Mouse (Mus musculus): Measurements from ENCODE around the gene Recql. TPM values are rescaled to one million over a fixed set of nuclear protein-coding genes. Genes with fewer than 3 reads are reported as not detected.

Recql gene
- polyA plus RNA-seq, 1 experiment from 2014 or later = 27.9 TPM

GRCm38 (mm10) chr6:142347431-142348385, 39.2 kb downstream of the Recql start:
- WGBS = 85% methylated on average over 11 of the region's 11 CpGs
- Histone ChIP-seq H3K27ac (ENCODE audit: low read depth, low read length) (no peak overlapping the region), H3K4me1 (ENCODE audit: control insufficient read depth, insufficient read depth, low read length) (peaks cover 10% of the 10 kb centered on the region; the same call in 1 of the 2 replicates), H3K9me3 (ENCODE audit: control insufficient read depth, low read length) (no peaks in the 10 kb centered on the region), H3K4me3 (ENCODE audit: low read depth, low read length) (no peak overlapping the region), H3K27me3 (ENCODE audit: control insufficient read depth, insufficient read depth, low read length) (no peaks in the 10 kb centered on the region), H3K9ac (replicated peaks; ENCODE audit: low read depth, low read length) (no peak overlapping the region), H3K36me3 (ENCODE audit: control insufficient read depth, insufficient read depth, low read length) (peaks cover 17% of the 10 kb centered on the region), H3K4me2 (ENCODE audit: low read depth, low read length) (no peak overlapping the region)
- no peak for ATAC-seq (ENCODE audit: low read depth)

- Histone ChIP-seq H3K4me3 (ENCODE audit: low read depth, low read length) (peak overlapping the region; percentile 74), H3K4me2 (ENCODE audit: low read depth, low read length) (peak overlapping the region; percentile 59), H3K27ac (ENCODE audit: low read depth, low read length) (peak overlapping the region; percentile 72; the same call in 1 of the 2 replicates), H3K9ac (replicated peaks; ENCODE audit: low read depth, low read length) (peak overlapping the region; percentile 59), H3K36me3 (ENCODE audit: control insufficient read depth, insufficient read depth, low read length) (peaks cover 10% of the 10 kb centered on the region), H3K4me1 (ENCODE audit: control insufficient read depth, insufficient read depth, low read length) (peaks cover 10% of the 10 kb centered on the region; the same call in 1 of the 2 replicates), H3K9me3 (ENCODE audit: control insufficient read depth, low read length) (no peaks in the 10 kb centered on the region), H3K27me3 (ENCODE audit: control insufficient read depth, insufficient read depth, low read length) (no peaks in the 10 kb centered on the region)
- 60% methylated on average over 12 of the region's 12 CpGs for WGBS
- ATAC-seq (ENCODE audit: low read depth) = no peak; the same call in 1 of the 2 replicates
Observed at GRCm38 (mm10) chr6:142346181-142347110, 40.4 kb downstream of the Recql start.

- no peaks in the 10 kb centered on the region for H3K27me3 ChIP-seq (ENCODE audit: control insufficient read depth, insufficient read depth, low read length)
- no peaks in the 10 kb centered on the region for H3K9me3 ChIP-seq (ENCODE audit: control insufficient read depth, low read length)
- H3K4me1 ChIP-seq (ENCODE audit: control insufficient read depth, insufficient read depth, low read length) = peaks cover 10% of the 10 kb centered on the region; the same call in 1 of the 2 replicates
- H3K4me2 ChIP-seq (ENCODE audit: low read depth, low read length) = peak within 1 kb of the TSS; percentile 59
- WGBS = under 1% methylated on average over 48 of the region's 48 CpGs
- H3K4me3 ChIP-seq (ENCODE audit: low read depth, low read length) = peak within 1 kb of the TSS; percentile 74
- peak within 1 kb of the TSS; percentile 72 for H3K27ac ChIP-seq (ENCODE audit: low read depth, low read length)
- peak; percentile 96 for ATAC-seq (ENCODE audit: low read depth)
- peak within 1 kb of the TSS; percentile 59 for H3K9ac ChIP-seq (replicated peaks; ENCODE audit: low read depth, low read length)
- peaks cover 5% of the 10 kb centered on the region; the same call in 1 of the 2 replicates for H3K36me3 ChIP-seq (ENCODE audit: control insufficient read depth, insufficient read depth, low read length)
Observed at GRCm38 (mm10) chr6:142345440-142346038, 41.3 kb downstream of the Recql start, which contains the start of gene Pyroxd1. Gene Pyroxd1, plus strand, starts transcription at chr6:142345654.

- H3K4me1 ChIP-seq (ENCODE audit: control insufficient read depth, insufficient read depth, low read length) = peaks cover 10% of the 10 kb centered on the region; the same call in 1 of the 2 replicates
- no peaks in the 10 kb centered on the region for H3K36me3 ChIP-seq (ENCODE audit: control insufficient read depth, insufficient read depth, low read length)
- ATAC-seq (ENCODE audit: low read depth) = no peak
- H3K9ac ChIP-seq (replicated peaks; ENCODE audit: low read depth, low read length) = no peak overlapping the region
- H3K9me3 ChIP-seq (ENCODE audit: control insufficient read depth, low read length) = no peaks in the 10 kb centered on the region
- H3K27me3 ChIP-seq (ENCODE audit: control insufficient read depth, insufficient read depth, low read length) = no peaks in the 10 kb centered on the region
- H3K4me2 ChIP-seq (ENCODE audit: low read depth, low read length) = no peak overlapping the region
- H3K27ac ChIP-seq (ENCODE audit: low read depth, low read length) = no peak overlapping the region
- 84% methylated on average over 2 of the region's 2 CpGs for whole genome bisulfite sequencing
- H3K4me3 ChIP-seq (ENCODE audit: low read depth, low read length) = no peak overlapping the region
Observed at GRCm38 (mm10) chr6:142343561-142343960, 43.3 kb downstream of the Recql start.

GRCm38 (mm10) chr6:142339576-142339975, 47.3 kb downstream of the Recql start:
- WGBS = 62% methylated on average over 2 of the region's 2 CpGs

GRCm38 (mm10) chr6:142338961-142339360, 47.9 kb downstream of the Recql start:
- no peak for ATAC-seq (ENCODE audit: low read depth)

More at GRCm38 (mm10) chr6:142339576-142339975, 47.3 kb downstream of the Recql start:
- Histone ChIP-seq H3K9me3 (ENCODE audit: control insufficient read depth, low read length) (no peaks in the 10 kb centered on the region), H3K36me3 (ENCODE audit: control insufficient read depth, insufficient read depth, low read length) (no peaks in the 10 kb centered on the region), H3K27me3 (ENCODE audit: control insufficient read depth, insufficient read depth, low read length) (no peaks in the 10 kb centered on the region), H3K4me3 (ENCODE audit: low read depth, low read length) (no peak overlapping the region), H3K27ac (ENCODE audit: low read depth, low read length) (no peak overlapping the region), H3K9ac (replicated peaks; ENCODE audit: low read depth, low read length) (no peak overlapping the region), H3K4me1 (ENCODE audit: control insufficient read depth, insufficient read depth, low read length) (no peaks in the 10 kb centered on the region), H3K4me2 (ENCODE audit: low read depth, low read length) (no peak overlapping the region)
- no peak for ATAC-seq (ENCODE audit: low read depth)

GRCm38 (mm10) chr6:142329201-142329600, 57.7 kb downstream of the Recql start:
- ATAC-seq (ENCODE audit: low read depth) = no peak
- no peaks in the 10 kb centered on the region for H3K9me3 ChIP-seq (ENCODE audit: control insufficient read depth, low read length)
- H3K27ac ChIP-seq (ENCODE audit: low read depth, low read length) = no peak overlapping the region
- H3K4me1 ChIP-seq (ENCODE audit: control insufficient read depth, insufficient read depth, low read length) = no peaks in the 10 kb centered on the region
- H3K27me3 ChIP-seq (ENCODE audit: control insufficient read depth, insufficient read depth, low read length) = no peaks in the 10 kb centered on the region
- H3K4me3 ChIP-seq (ENCODE audit: low read depth, low read length) = no peak overlapping the region
- no peak overlapping the region for H3K9ac ChIP-seq (replicated peaks; ENCODE audit: low read depth, low read length)
- WGBS = 72% methylated on average over 1 of the region's 1 CpGs
- no peak overlapping the region for H3K4me2 ChIP-seq (ENCODE audit: low read depth, low read length)
- no peaks in the 10 kb centered on the region for H3K36me3 ChIP-seq (ENCODE audit: control insufficient read depth, insufficient read depth, low read length)

More at GRCm38 (mm10) chr6:142338961-142339360, 47.9 kb downstream of the Recql start:
- Histone ChIP-seq H3K27me3 (ENCODE audit: control insufficient read depth, insufficient read depth, low read length) (no peaks in the 10 kb centered on the region), H3K4me1 (ENCODE audit: control insufficient read depth, insufficient read depth, low read length) (no peaks in the 10 kb centered on the region), H3K36me3 (ENCODE audit: control insufficient read depth, insufficient read depth, low read length) (no peaks in the 10 kb centered on the region), H3K9me3 (ENCODE audit: control insufficient read depth, low read length) (no peaks in the 10 kb centered on the region), H3K27ac (ENCODE audit: low read depth, low read length) (no peak overlapping the region), H3K9ac (replicated peaks; ENCODE audit: low read depth, low read length) (no peak overlapping the region), H3K4me2 (ENCODE audit: low read depth, low read length) (no peak overlapping the region), H3K4me3 (ENCODE audit: low read depth, low read length) (no peak overlapping the region)
- WGBS = 72% methylated on average over 2 of the region's 2 CpGs

- Histone ChIP-seq H3K27ac (ENCODE audit: low read depth, low read length) (no peak overlapping the region), H3K36me3 (ENCODE audit: control insufficient read depth, insufficient read depth, low read length) (no peaks in the 10 kb centered on the region), H3K4me1 (ENCODE audit: control insufficient read depth, insufficient read depth, low read length) (no peaks in the 10 kb centered on the region), H3K4me2 (ENCODE audit: low read depth, low read length) (no peak overlapping the region), H3K9me3 (ENCODE audit: control insufficient read depth, low read length) (no peaks in the 10 kb centered on the region), H3K9ac (replicated peaks; ENCODE audit: low read depth, low read length) (no peak overlapping the region), H3K4me3 (ENCODE audit: low read depth, low read length) (no peak overlapping the region), H3K27me3 (ENCODE audit: control insufficient read depth, insufficient read depth, low read length) (no peaks in the 10 kb centered on the region)
- no peak for ATAC-seq (ENCODE audit: low read depth)
- whole genome bisulfite sequencing = 85% methylated on average over 3 of the region's 3 CpGs
Observed at GRCm38 (mm10) chr6:142326598-142326997, 60.3 kb downstream of the Recql start.

Measured in neural tube, embryonic 14.5 days (tissue).